Mouse (Mus musculus) stomach, embryonic 14.5 days (tissue): Measurements from ENCODE around the gene Psma7. TPM values are rescaled to one million over a fixed set of nuclear protein-coding genes. Genes with fewer than 3 reads are reported as not detected.
A peak's percentile ranks its signal among the peaks of the same experiment; 100 is the strongest.

Experiments
- ATAC-seq: fragments of 200-750 bp; cut with Nextera tagmentation; 2 replicates; pipeline ENCODE4 v1.8.0; 2017; ENCODE audit warnings: low read depth, moderate TSS enrichment; ENCODE audit not compliant: insufficient number of reproducible peaks, insufficient read depth, low FRiP score
- H3K27ac ChIP-seq: fragments of 300-500 bp; sonication (generic); 2 replicates; pipeline ENCODE4 v1.5.1; 2014; ENCODE audit warnings: mild to moderate bottlenecking, low read length, moderate library complexity, mixed read lengths
- H3K27me3 ChIP-seq: fragments of 300-500 bp; sonication (generic); 2 replicates; pipeline ENCODE4 v1.6.1; 2014; ENCODE audit warnings: low read length, control low read depth, mixed read lengths; ENCODE audit not compliant: control insufficient read depth, insufficient read depth
- H3K36me3 ChIP-seq: fragments of 300-500 bp; sonication (generic); 2 replicates; pipeline ENCODE4 v1.6.1; 2014; ENCODE audit warnings: mild to moderate bottlenecking, control low read depth, low read length, moderate library complexity, mixed read lengths; ENCODE audit not compliant: control insufficient read depth, insufficient read depth
- H3K4me1 ChIP-seq: fragments of 300-500 bp; sonication (generic); 2 replicates; pipeline ENCODE4 v1.6.1; 2014; ENCODE audit warnings: low read length, control low read depth, mixed read lengths; ENCODE audit not compliant: control insufficient read depth, insufficient read depth
- H3K4me2 ChIP-seq: fragments of 300-500 bp; sonication (generic); replicated peaks from 2 replicates; pipeline ENCODE4 v1.6.1; 2014; ENCODE audit warnings: low read depth, low read length, control low read depth
- H3K4me3 ChIP-seq: fragments of 300-500 bp; sonication (generic); 2 replicates; pipeline ENCODE4 v1.5.1; 2014; ENCODE audit warnings: low read depth, low read length, control low read depth
- H3K9ac ChIP-seq: fragments of 300-500 bp; sonication (generic); replicated peaks from 2 replicates; pipeline ENCODE4 v1.6.1; 2014; ENCODE audit warnings: low read depth, mild to moderate bottlenecking, control low read depth, low read length, moderate library complexity, mixed read lengths
- H3K9me3 ChIP-seq: fragments of 300-500 bp; sonication (generic); 2 replicates; pipeline ENCODE4 v1.6.1; 2016; ENCODE audit warnings: low read depth, low read length, control low read depth; ENCODE audit not compliant: control insufficient read depth
- WGBS: fragments of 180-500 bp; shearing (Covaris S2); extraction: QIAGEN DNeasy Blood & Tissue Kit; methylation state at CpG from one replicate; pipeline ENCODE4 v1.1.7; 2014; 5-methylcytosine and 5-hydroxymethylcytosine counted together
- polyA plus RNA-seq: library from polyadenylated mRNA; unstranded; fragments of >200 nt; fragmentation: Nextera tagmentation; extraction: Ambion mirVana; gene quantifications from 2 replicates; pipeline ENCODE4 v1.2.1, GENCODE M21; 2014

Gene Psma7
- polyA plus RNA-seq, 1 experiment from 2014 or later = 480 TPM

DNA sequence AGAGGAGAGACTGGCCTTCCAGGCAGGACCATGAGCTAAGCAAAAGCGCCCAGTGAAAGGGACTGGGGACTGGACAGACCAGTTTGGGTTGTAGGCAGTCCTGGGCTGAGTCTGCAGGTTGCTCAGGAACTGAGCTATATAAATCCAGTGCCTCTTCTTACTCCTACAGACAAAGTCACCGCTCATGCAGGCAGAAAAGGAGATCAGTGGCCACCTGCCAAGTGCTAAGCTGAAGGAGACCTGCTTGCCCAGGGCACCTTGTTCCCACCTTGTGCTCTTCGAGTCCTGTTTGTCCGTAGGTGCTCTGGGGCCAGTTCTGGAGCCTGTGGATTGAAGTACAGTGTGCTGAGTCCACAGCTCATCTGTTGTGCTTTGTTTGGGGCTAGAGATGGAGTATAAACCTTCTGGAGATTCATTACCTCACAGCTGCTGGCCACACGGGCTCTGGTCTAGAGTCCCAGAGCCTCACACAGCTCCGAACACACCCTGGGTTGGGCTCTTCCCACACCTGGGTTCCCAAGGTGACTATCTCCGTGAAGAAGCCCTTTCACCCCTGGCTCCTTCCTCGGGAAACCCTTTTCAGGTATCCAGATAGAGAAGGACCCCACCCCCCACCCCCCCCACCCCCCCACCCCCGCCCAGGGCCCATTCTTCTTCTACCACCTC, 35.7 kb downstream of the Psma7 start:
- Histone ChIP-seq H3K36me3 (no peaks in the 10 kb centered on the region), H3K27me3 (no peaks in the 10 kb centered on the region), H3K4me2 (no peak overlapping the region), H3K9me3 (no peaks in the 10 kb centered on the region), H3K4me1 (no peaks in the 10 kb centered on the region), H3K4me3 (no peak overlapping the region), H3K27ac (no peak overlapping the region), H3K9ac (no peak overlapping the region)
- 35% methylated on average over 9 of the region's 9 CpGs for WGBS
- ATAC-seq = peak; percentile 59

DNA sequence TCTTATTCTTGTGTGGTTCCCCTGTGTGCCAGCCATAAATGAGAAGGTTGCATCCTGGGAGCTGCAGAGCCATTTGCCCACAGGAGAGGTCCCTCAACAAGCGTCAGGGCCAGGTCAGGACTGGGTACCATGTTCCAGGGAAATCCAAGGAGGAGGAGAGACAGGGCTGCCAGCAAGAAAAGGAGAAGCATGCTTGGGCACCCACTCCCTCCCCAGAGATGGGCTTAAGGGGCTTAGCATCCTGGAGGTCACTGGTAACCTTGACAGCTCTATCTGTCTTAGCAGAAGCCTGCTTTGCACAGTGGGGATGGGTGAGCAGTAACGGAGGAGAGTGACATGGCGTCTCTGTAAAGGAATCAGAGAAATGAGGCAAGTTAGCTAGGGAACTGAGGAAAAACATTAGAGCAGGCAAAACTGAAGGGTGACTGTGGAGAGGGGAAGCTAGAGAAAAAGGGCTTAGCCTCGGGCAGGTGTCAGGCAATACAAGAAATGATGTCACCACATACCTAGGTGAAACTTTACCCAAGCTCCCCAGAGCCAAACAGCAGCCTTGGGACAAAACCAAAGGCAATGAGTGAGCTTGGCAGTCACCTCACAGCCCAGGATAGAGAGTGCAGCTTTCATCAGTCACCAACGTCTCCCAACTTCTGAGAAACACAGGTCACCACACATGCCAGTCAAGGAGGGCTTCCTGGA, 36.4 kb downstream of the Psma7 start:
- Histone ChIP-seq H3K36me3 (no peaks in the 10 kb centered on the region), H3K9me3 (no peaks in the 10 kb centered on the region), H3K27ac (no peak overlapping the region), H3K4me3 (no peak overlapping the region), H3K4me2 (no peak overlapping the region), H3K9ac (no peak overlapping the region), H3K27me3 (no peaks in the 10 kb centered on the region), H3K4me1 (no peaks in the 10 kb centered on the region)
- WGBS = 42% methylated on average over 5 of the region's 5 CpGs
- no peak for ATAC-seq

DNA sequence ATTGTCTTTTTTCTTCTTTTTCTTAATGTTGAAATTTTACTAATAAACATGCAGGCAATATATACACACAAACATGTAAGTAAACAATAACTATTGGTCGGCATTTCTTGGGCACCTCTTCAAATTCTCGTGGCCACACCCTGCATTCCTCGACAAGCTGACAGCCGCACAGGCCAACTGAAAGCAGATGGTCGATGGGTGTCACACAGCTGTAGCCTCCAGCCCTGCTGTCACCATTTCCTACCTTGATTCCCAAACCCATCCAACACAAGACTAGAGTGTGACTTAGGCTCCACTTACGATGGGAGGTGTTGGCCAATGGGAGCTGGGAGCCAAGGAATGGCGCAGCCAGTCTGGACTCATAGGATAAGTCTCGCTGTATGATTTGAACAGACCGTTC, 40.6 kb downstream of the Psma7 start:
- Histone ChIP-seq H3K4me1 (no peaks in the 10 kb centered on the region), H3K27ac (no peak overlapping the region), H3K9ac (no peak overlapping the region), H3K4me2 (no peak overlapping the region), H3K27me3 (no peaks in the 10 kb centered on the region), H3K9me3 (no peaks in the 10 kb centered on the region), H3K36me3 (no peaks in the 10 kb centered on the region), H3K4me3 (no peak overlapping the region)
- ATAC-seq = no peak
- 80% methylated on average over 9 of the region's 9 CpGs for WGBS

DNA sequence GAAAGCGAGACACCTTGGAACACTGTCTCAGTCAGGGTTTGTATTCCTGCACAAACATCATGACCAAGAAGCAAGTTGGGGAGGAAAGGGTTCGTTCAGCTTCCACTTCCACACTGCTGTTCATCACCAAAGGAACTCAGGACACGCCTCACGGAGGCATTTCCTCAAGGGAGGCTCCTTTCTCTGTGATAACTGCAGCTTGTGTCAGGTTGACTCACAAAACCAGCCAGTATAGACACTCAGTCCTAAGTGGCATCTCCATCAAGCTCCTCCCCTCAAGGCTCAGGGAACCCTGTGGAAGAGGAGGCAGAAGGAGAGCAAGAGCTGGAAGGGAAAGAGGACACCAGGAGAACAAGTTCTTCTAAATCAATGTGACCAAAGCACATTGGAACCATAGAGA, 43.8 kb downstream of the Psma7 start:
- Histone ChIP-seq H3K27ac (no peak overlapping the region), H3K4me2 (no peak overlapping the region)

DNA sequence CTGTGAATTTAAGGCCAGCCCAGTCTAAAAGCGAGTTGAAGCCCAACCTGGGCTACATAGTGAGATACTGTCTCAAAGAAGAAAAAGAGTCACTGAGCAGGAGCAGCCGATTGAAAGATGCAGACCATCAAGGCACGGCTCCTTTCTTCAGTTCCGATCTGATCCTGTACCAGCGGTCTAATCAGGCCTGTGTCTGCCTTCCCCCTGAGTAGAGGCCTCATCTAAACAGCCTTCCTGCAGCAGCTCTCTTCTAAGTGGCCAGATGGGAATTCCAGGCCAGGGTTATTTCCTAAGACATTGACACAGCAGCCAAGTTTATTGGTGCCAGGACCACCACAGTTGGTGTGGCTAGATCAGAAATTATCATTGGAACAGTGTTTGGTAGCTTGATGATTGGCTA, 49.2 kb downstream of the Psma7 start:
- H3K4me1 ChIP-seq = no peaks in the 10 kb centered on the region
- H3K4me3 ChIP-seq = no peak overlapping the region
- no peak overlapping the region for H3K4me2 ChIP-seq
- no peak overlapping the region for H3K27ac ChIP-seq
- no peak for ATAC-seq
- H3K9me3 ChIP-seq = no peaks in the 10 kb centered on the region
- 89% methylated on average over 5 of the region's 5 CpGs for WGBS
- no peaks in the 10 kb centered on the region for H3K27me3 ChIP-seq
- no peak overlapping the region for H3K9ac ChIP-seq
- H3K36me3 ChIP-seq = no peaks in the 10 kb centered on the region

More for the DNA sequence above, 43.8 kb downstream of the Psma7 start:
- no peaks in the 10 kb centered on the region for H3K36me3 ChIP-seq
- WGBS = 63% methylated on average over 4 of the region's 4 CpGs
- no peak overlapping the region for H3K4me3 ChIP-seq
- no peaks in the 10 kb centered on the region for H3K27me3 ChIP-seq
- no peaks in the 10 kb centered on the region for H3K9me3 ChIP-seq
- no peak for ATAC-seq
- no peaks in the 10 kb centered on the region for H3K4me1 ChIP-seq
- H3K9ac ChIP-seq = no peak overlapping the region

DNA sequence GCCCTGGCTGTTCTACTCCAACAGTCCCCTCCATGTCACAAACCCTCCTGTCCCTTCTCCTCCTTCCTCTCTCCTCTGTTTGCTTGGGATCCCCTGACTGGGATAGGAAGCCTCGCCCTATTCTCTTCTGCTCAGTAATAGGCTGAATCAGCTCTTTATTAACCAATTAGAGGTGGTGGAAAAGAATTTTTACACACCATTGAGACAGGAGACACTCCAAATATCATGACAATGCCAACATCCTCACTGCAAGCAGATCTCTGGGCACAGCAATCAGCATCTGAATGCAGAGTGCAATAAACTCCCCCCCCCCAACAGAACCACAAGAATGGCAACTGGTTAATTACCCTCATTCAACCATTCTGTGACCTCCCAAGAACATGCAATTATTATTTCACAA, 53.1 kb downstream of the Psma7 start:
- Histone ChIP-seq H3K4me3 (no peak overlapping the region), H3K4me1 (no peaks in the 10 kb centered on the region), H3K27me3 (no peaks in the 10 kb centered on the region), H3K9me3 (no peaks in the 10 kb centered on the region), H3K4me2 (no peak overlapping the region), H3K27ac (no peak overlapping the region), H3K9ac (no peak overlapping the region), H3K36me3 (no peaks in the 10 kb centered on the region)
- 76% methylated on average over 1 of the region's 1 CpGs for WGBS
- no peak for ATAC-seq

DNA sequence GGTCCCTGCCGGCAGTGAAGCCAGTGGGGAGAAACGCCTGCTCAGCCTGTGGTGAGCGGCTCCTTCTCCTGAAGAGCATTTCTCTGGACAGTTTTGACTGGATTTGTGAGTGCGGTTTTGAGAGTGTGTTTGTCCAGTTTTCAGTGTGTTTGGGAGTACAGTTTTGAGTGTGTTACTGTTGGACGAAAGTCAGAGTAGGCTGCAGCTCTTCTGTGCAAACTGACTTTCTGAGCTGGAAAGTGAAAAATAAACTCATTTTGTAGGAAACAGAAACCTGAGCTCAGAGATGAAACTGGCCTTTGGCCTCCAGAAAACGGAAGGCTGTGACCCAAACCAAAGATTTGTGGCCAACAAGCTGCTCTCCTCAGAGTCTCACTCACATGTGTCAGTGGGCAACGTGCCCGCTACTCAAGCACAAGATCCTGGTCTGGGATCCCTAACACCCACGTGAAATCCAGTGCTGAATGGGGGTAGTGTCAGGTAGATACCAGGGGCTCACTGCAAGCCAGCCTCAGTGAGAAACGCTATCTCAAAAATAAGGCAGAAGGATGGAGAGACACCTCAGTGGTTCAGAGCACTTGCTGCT, 55.7 kb downstream of the Psma7 start:
- no peak overlapping the region for H3K4me2 ChIP-seq
- no peaks in the 10 kb centered on the region for H3K27me3 ChIP-seq
- H3K9me3 ChIP-seq = no peaks in the 10 kb centered on the region
- no peaks in the 10 kb centered on the region for H3K36me3 ChIP-seq
- no peaks in the 10 kb centered on the region for H3K4me1 ChIP-seq
- H3K27ac ChIP-seq = no peak overlapping the region
- 69% methylated on average over 10 of the region's 10 CpGs for WGBS
- no peak overlapping the region for H3K4me3 ChIP-seq
- no peak overlapping the region for H3K9ac ChIP-seq
- ATAC-seq = no peak
